Mouse (Mus musculus): ENCODE measurements around the gene Npsr1. TPM values are rescaled to one million over a fixed set of nuclear protein-coding genes. Genes with fewer than 3 reads are reported as not detected.

Npsr1 gene
- total and polyA plus RNA-seq, 2 experiments, result not detected

DNA sequence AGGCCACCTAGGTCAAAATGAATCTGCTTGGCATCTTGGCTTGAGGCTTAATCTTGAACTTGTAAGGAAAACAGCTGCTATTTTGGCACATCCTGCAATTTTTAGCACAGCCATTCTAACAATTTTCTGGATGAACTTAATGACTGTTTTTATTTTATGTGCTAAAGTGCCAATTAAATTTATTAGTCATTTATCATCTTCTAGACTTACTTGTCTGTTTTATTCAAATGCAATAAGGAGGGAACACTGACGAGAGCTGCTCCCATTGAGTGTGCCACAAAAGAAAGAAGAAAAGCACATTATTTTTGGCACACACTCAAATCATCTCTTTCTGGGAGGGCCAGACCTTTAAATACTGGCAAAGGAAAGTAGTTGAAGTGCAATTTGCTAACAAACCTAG is 59.4 kb downstream of the Npsr1 start:
- Histone ChIP-seq H3K9ac (ENCODE audit: low read depth, low read length) (no peak overlapping the region), H3K4me3 (ENCODE audit: insufficient read depth, low read depth, low read length) (no peak overlapping the region), H3K4me1 (ENCODE audit: control insufficient read depth, insufficient read depth, low read length) (no peaks in the 10 kb centered on the region), H3K36me3 (ENCODE audit: control insufficient read depth, insufficient read depth, low read length) (no peaks in the 10 kb centered on the region), H3K79me2 (ENCODE audit: control insufficient read depth, insufficient read depth, low read length) (no peaks in the 10 kb centered on the region), H3K27ac (replicated peaks; ENCODE audit: insufficient read depth, low read depth, low read length) (no peak overlapping the region), H3K27me3 (ENCODE audit: control insufficient read depth, insufficient read depth, low read length) (no peaks in the 10 kb centered on the region)
- TF ChIP-seq CTCF (IDR thresholded peaks at IDR 0.05; ENCODE audit: low read depth, low read length) (no peak), POLR2A (IDR thresholded peaks at IDR 0.05; ENCODE audit: extremely low read depth, insufficient read depth, low read length) (no peak)
- no peak for DNase-seq (ENCODE audit: extremely low read depth, low read depth, low spot score)
- WGBS, result 62% methylated on average over 1 of the region's 1 CpGs

DNA sequence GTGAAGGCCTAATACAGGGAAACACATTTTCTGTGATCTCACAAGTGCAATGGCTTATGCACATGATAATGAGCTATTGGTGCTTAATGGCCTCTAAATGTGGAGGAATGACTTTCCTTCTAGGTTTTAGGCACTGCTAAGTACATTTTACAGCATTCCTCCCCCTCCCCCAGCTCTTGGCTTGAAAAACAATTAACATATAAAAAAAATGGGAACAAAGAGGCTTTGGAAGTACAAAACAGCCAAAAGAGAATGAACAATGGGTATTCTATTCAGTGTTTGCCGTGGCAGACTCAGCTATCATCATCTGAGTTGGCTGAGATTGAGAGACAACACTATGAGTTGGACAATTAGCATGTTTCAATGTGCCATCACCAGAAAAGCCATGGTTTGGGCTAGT is 62.6 kb downstream of the Npsr1 start:
- H3K4me1 ChIP-seq (ENCODE audit: control insufficient read depth, insufficient read depth, low read length), result no peaks in the 10 kb centered on the region
- 60% methylated on average over 1 of the region's 1 CpGs for WGBS

DNA sequence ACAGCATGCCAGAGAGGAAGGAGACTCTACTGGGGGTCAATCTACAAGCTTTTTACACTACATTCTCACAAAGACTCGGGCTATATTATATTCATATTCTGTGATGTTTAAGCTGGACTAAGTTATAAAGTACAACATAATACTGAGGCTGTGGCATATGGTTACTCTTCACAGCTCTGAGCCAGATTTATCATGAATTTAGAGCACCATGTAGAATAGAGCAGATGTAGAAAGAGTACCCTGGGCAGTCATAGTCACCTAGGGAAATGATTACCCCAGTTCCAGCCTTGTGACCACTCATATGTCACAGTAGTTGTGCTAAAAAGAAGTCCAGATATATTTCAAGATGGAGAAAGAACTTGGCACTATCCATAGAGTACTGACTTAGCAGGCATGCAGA is 70.7 kb downstream of the Npsr1 start:
- TF ChIP-seq CTCF (IDR thresholded peaks at IDR 0.05; ENCODE audit: low read depth, low read length) (no peak), POLR2A (IDR thresholded peaks at IDR 0.05; ENCODE audit: extremely low read depth, insufficient read depth, low read length) (no peak)
- no peaks in the 10 kb centered on the region for H3K4me1 ChIP-seq (ENCODE audit: control insufficient read depth, insufficient read depth, low read length)
- H3K27me3 ChIP-seq (ENCODE audit: control insufficient read depth, insufficient read depth, low read length), result no peaks in the 10 kb centered on the region
- H3K27ac ChIP-seq (replicated peaks; ENCODE audit: insufficient read depth, low read depth, low read length), result no peak overlapping the region
- DNase-seq (ENCODE audit: extremely low read depth, low read depth, low spot score), result no peak
- H3K9ac ChIP-seq (ENCODE audit: low read depth, low read length), result no peak overlapping the region
- H3K79me2 ChIP-seq (ENCODE audit: control insufficient read depth, insufficient read depth, low read length), result no peaks in the 10 kb centered on the region
- 57% methylated on average over 1 of the region's 1 CpGs for WGBS
- no peak overlapping the region for H3K4me3 ChIP-seq (ENCODE audit: insufficient read depth, low read depth, low read length)
- H3K36me3 ChIP-seq (ENCODE audit: control insufficient read depth, insufficient read depth, low read length), result no peaks in the 10 kb centered on the region

More for the DNA sequence above, 62.6 kb downstream of the Npsr1 start:
- H3K36me3 ChIP-seq (ENCODE audit: control insufficient read depth, insufficient read depth, low read length), result no peaks in the 10 kb centered on the region
- H3K79me2 ChIP-seq (ENCODE audit: control insufficient read depth, insufficient read depth, low read length), result no peaks in the 10 kb centered on the region
- H3K9ac ChIP-seq (ENCODE audit: low read depth, low read length), result no peak overlapping the region
- no peak for DNase-seq (ENCODE audit: extremely low read depth, low read depth, low spot score)
- no peak overlapping the region for H3K27ac ChIP-seq (replicated peaks; ENCODE audit: insufficient read depth, low read depth, low read length)
- TF ChIP-seq POLR2A (IDR thresholded peaks at IDR 0.05; ENCODE audit: extremely low read depth, insufficient read depth, low read length) (no peak), CTCF (IDR thresholded peaks at IDR 0.05; ENCODE audit: low read depth, low read length) (no peak)
- no peaks in the 10 kb centered on the region for H3K27me3 ChIP-seq (ENCODE audit: control insufficient read depth, insufficient read depth, low read length)
- no peak overlapping the region for H3K4me3 ChIP-seq (ENCODE audit: insufficient read depth, low read depth, low read length)

DNA sequence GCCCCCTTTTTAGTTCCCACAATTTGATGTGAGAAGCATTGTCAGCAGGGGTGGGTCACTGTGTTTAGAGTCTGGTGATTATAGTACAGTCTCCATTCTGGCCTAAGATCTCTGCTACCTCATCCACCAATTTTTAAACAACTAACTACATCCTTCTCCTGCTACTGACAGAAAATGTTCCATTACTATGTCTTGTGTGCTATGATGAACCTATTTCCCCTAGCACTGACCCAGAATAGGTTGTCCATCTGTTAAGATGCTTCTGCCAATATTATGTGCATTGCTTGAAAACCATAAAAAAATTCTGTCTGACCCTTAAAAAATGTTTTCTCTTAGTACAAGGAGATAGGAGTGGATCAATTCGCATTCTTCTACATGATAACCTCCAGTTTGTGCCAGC is 72.9 kb downstream of the Npsr1 start:
- no peak for TF ChIP-seq POLR2A (IDR thresholded peaks at IDR 0.05; ENCODE audit: extremely low read depth, insufficient read depth, low read length)
- no peak for TF ChIP-seq CTCF (IDR thresholded peaks at IDR 0.05; ENCODE audit: low read depth, low read length)
- H3K9ac ChIP-seq (ENCODE audit: low read depth, low read length), result no peak overlapping the region
- no peaks in the 10 kb centered on the region for H3K4me1 ChIP-seq (ENCODE audit: control insufficient read depth, insufficient read depth, low read length)
- no peaks in the 10 kb centered on the region for H3K36me3 ChIP-seq (ENCODE audit: control insufficient read depth, insufficient read depth, low read length)
- DNase-seq (ENCODE audit: extremely low read depth, low read depth, low spot score), result no peak
- H3K4me3 ChIP-seq (ENCODE audit: insufficient read depth, low read depth, low read length), result no peak overlapping the region
- no peaks in the 10 kb centered on the region for H3K79me2 ChIP-seq (ENCODE audit: control insufficient read depth, insufficient read depth, low read length)
- H3K27me3 ChIP-seq (ENCODE audit: control insufficient read depth, insufficient read depth, low read length), result no peaks in the 10 kb centered on the region
- no peak overlapping the region for H3K27ac ChIP-seq (replicated peaks; ENCODE audit: insufficient read depth, low read depth, low read length)
- WGBS, result 88% methylated on average over 1 of the region's 1 CpGs

DNA sequence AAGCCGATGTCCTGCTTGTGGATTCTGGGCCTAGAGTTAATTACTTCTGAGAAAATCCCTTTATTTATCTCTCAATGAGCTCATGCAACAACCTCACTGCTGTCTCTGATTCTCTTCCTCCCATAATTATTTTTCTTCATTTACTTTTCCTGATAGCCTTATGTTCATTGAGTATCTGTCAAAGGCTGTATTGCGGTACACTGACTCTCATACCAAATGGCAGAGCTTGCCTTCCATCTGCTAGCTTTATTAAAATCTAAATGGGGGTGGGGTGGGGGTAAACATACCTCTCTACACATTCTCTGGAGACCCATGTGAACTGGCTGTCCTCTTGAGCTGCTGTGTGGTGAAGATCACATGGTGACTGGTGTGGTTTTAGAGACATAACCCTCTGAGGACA is 80.9 kb downstream of the Npsr1 start:
- no peaks in the 10 kb centered on the region for H3K4me1 ChIP-seq (ENCODE audit: control insufficient read depth, insufficient read depth, low read length)
- WGBS, result 83% methylated on average over 2 of the region's 2 CpGs
- H3K4me3 ChIP-seq (ENCODE audit: insufficient read depth, low read depth, low read length), result no peak overlapping the region
- no peaks in the 10 kb centered on the region for H3K27me3 ChIP-seq (ENCODE audit: control insufficient read depth, insufficient read depth, low read length)
- TF ChIP-seq POLR2A (IDR thresholded peaks at IDR 0.05; ENCODE audit: extremely low read depth, insufficient read depth, low read length), result no peak
- no peak for TF ChIP-seq CTCF (IDR thresholded peaks at IDR 0.05; ENCODE audit: low read depth, low read length)
- no peak overlapping the region for H3K9ac ChIP-seq (ENCODE audit: low read depth, low read length)
- H3K36me3 ChIP-seq (ENCODE audit: control insufficient read depth, insufficient read depth, low read length), result no peaks in the 10 kb centered on the region
- no peak for DNase-seq (ENCODE audit: extremely low read depth, low read depth, low spot score)
- no peak overlapping the region for H3K27ac ChIP-seq (replicated peaks; ENCODE audit: insufficient read depth, low read depth, low read length)
- no peaks in the 10 kb centered on the region for H3K79me2 ChIP-seq (ENCODE audit: control insufficient read depth, insufficient read depth, low read length)

DNA sequence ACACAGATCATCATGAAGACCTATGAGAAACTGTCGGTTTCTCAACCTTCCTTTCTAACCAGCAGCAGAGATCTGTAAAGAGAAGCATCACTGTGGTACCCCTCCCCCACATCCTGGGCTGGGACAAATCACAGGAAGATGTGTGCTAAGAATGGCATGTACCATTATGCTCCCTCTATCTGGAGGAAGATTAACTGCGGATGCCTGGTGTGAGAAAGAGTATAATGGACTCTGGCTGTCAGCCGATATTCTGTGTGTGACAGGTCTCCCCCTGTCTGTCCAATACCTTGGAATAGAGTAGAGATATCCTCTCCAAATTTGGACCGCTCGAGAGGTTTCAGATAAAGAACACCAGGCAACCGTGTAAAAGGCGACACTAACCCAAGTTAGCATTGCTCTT is 83.1 kb downstream of the Npsr1 start:
- 73% methylated on average over 7 of the region's 7 CpGs for WGBS
- H3K27me3 ChIP-seq (ENCODE audit: control insufficient read depth, insufficient read depth, low read length), result no peaks in the 10 kb centered on the region
- no peaks in the 10 kb centered on the region for H3K79me2 ChIP-seq (ENCODE audit: control insufficient read depth, insufficient read depth, low read length)
- DNase-seq (ENCODE audit: extremely low read depth, low read depth, low spot score), result no peak
- H3K4me3 ChIP-seq (ENCODE audit: insufficient read depth, low read depth, low read length), result no peak overlapping the region
- TF ChIP-seq CTCF (IDR thresholded peaks at IDR 0.05; ENCODE audit: low read depth, low read length) (no peak), POLR2A (IDR thresholded peaks at IDR 0.05; ENCODE audit: extremely low read depth, insufficient read depth, low read length) (no peak)
- no peak overlapping the region for H3K9ac ChIP-seq (ENCODE audit: low read depth, low read length)
- H3K36me3 ChIP-seq (ENCODE audit: control insufficient read depth, insufficient read depth, low read length), result no peaks in the 10 kb centered on the region
- H3K27ac ChIP-seq (replicated peaks; ENCODE audit: insufficient read depth, low read depth, low read length), result no peak overlapping the region
- H3K4me1 ChIP-seq (ENCODE audit: control insufficient read depth, insufficient read depth, low read length), result no peaks in the 10 kb centered on the region

Measured in liver, adult 2 months (tissue).